Mouse (Mus musculus) forebrain, embryonic 12.5 days (tissue): ENCODE measurements around the gene Cdc42ep3. TPM values are rescaled to one million over a fixed set of nuclear protein-coding genes. Genes with fewer than 3 reads are reported as not detected.

ENCODE experiments used
- ATAC-seq: fragments of 200-750 bp; cut with Nextera tagmentation; 2 replicates; pipeline ENCODE4 v1.8.0; 2017; ENCODE audit warnings: moderate TSS enrichment; ENCODE audit not compliant: low FRiP score
- H3K27ac ChIP-seq: fragments of 300-500 bp; sonication (generic); 2 replicates; pipeline ENCODE4 v1.5.1; 2016; ENCODE audit warnings: mild to moderate bottlenecking
- H3K27me3 ChIP-seq: fragments of 300-500 bp; sonication (generic); 2 replicates; pipeline ENCODE4 v1.6.1; 2016; ENCODE audit warnings: mild to moderate bottlenecking
- H3K36me3 ChIP-seq: fragments of 300-500 bp; sonication (generic); replicated peaks from 2 replicates; pipeline ENCODE4 v1.6.1; 2016; ENCODE audit warnings: mild to moderate bottlenecking
- H3K4me1 ChIP-seq: fragments of 300-500 bp; sonication (generic); 2 replicates; pipeline ENCODE4 v1.6.1; 2016
- H3K4me2 ChIP-seq: fragments of 300-500 bp; sonication (generic); 2 replicates; pipeline ENCODE4 v1.6.1; 2016; ENCODE audit warnings: mild to moderate bottlenecking, moderate library complexity
- H3K4me3 ChIP-seq: fragments of 300-500 bp; sonication (generic); replicated peaks from 2 replicates; pipeline ENCODE4 v1.5.1; 2016; ENCODE audit warnings: mild to moderate bottlenecking
- H3K9ac ChIP-seq: fragments of 300-500 bp; sonication (generic); 2 replicates; pipeline ENCODE4 v1.6.1; 2016; ENCODE audit warnings: mild to moderate bottlenecking
- H3K9me3 ChIP-seq: fragments of 300-500 bp; sonication (generic); 2 replicates; pipeline ENCODE4 v1.6.1; 2016
- WGBS: fragments of 180-500 bp; shearing (Covaris S2); methylation state at CpG from one replicate; pipeline ENCODE4 v1.1.7; 2016; 5-methylcytosine and 5-hydroxymethylcytosine counted together
- polyA plus RNA-seq: library from polyadenylated mRNA; unstranded; fragments of >200 nt; fragmentation: Nextera tagmentation; extraction: Ambion mirVana; gene quantifications from 2 replicates; pipeline ENCODE4 v1.2.1, GENCODE M21; 2016

The Cdc42ep3 gene
- polyA plus RNA-seq, 1 experiment from 2014 or later: 33.1 TPM

- H3K4me2 ChIP-seq: no peak overlapping the region
Observed at GRCm38 (mm10) chr17:79303744-79304497, 51.0 kb downstream of the Cdc42ep3 start.

DNA sequence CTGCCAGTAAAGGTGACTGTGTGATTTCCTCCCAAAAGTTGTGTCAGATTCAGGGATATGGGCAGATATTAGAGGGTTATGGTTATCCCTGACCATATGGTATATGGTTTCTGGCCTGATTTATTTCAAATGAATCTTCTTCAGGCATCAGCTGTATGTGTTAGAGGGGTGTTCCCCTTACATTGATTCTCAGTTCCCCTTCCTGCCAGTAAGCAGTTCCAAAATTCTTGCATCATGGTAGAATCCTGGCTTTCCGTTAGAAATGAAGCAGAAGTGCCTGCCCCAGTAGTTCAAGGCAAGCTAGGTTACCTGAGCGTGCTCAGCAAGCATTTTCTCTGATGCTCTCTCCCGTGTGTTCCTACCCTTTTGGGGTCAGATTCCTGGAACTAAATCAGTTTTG is 51.7 kb downstream of the Cdc42ep3 start:
- WGBS: 89% methylated on average over 3 of the region's 3 CpGs
- H3K27ac ChIP-seq: no peak overlapping the region

More at GRCm38 (mm10) chr17:79303744-79304497, 51.0 kb downstream of the Cdc42ep3 start:
- Histone ChIP-seq H3K4me3 (no peak overlapping the region), H3K4me1 (no peaks in the 10 kb centered on the region), H3K9ac (no peak overlapping the region), H3K27me3 (no peaks in the 10 kb centered on the region), H3K9me3 (no peaks in the 10 kb centered on the region), H3K36me3 (no peaks in the 10 kb centered on the region), H3K27ac (no peak overlapping the region)
- ATAC-seq: no peak
- WGBS: 92% methylated on average over 17 of the region's 17 CpGs

DNA sequence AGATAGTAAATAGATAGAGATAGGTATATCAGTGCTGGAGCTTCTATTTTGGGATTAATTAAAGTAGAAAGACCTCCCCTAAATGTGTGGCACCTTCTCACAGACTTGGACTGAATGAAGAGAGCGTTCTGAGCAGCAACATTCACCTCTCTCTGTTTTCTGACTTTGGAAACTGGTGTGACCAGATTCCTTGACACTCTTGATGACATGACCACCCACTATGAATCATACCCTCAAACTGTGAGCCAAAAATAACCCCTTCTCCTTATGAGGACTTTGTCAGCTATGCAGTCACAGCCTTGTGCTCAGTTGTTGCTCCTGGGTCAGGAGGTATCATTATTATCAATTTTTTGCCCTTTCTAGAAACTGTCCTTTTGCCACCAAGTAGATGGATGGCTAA is 55.0 kb downstream of the Cdc42ep3 start:
- no peak for ATAC-seq

More for the DNA sequence above, 51.7 kb downstream of the Cdc42ep3 start:
- Histone ChIP-seq H3K9me3 (no peaks in the 10 kb centered on the region), H3K27me3 (no peaks in the 10 kb centered on the region), H3K9ac (no peak overlapping the region), H3K4me3 (no peak overlapping the region), H3K4me1 (no peaks in the 10 kb centered on the region), H3K36me3 (no peaks in the 10 kb centered on the region), H3K4me2 (no peak overlapping the region)
- no peak for ATAC-seq

DNA sequence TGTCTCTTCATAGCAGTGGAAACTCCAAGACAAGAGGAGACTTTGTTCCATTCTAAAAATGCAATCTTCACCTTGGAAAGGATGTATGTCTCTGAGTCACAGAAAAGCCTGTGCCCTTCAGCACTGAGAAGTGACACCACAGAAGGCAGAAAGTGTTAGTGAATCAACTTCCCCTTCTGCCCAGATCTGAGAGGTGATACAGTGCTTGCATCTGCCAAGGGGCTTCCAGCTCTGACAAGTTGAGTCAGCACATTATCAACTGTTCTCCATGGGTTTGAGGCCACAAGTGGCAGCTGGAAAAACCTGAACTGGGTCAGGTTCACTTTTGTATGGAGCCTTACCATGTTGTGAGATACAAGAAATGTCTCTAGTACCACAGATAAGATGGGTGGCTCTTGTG is 55.9 kb downstream of the Cdc42ep3 start:
- Histone ChIP-seq H3K9ac (no peak overlapping the region), H3K4me3 (no peak overlapping the region), H3K9me3 (no peaks in the 10 kb centered on the region), H3K27ac (no peak overlapping the region), H3K36me3 (no peaks in the 10 kb centered on the region), H3K27me3 (no peaks in the 10 kb centered on the region), H3K4me2 (no peak overlapping the region), H3K4me1 (no peaks in the 10 kb centered on the region)
- no peak for ATAC-seq

More for the DNA sequence above, 55.0 kb downstream of the Cdc42ep3 start:
- no peaks in the 10 kb centered on the region for H3K4me1 ChIP-seq
- H3K27ac ChIP-seq: no peak overlapping the region
- no peak overlapping the region for H3K9ac ChIP-seq
- no peaks in the 10 kb centered on the region for H3K27me3 ChIP-seq
- no peaks in the 10 kb centered on the region for H3K36me3 ChIP-seq
- no peak overlapping the region for H3K4me2 ChIP-seq
- no peaks in the 10 kb centered on the region for H3K9me3 ChIP-seq
- H3K4me3 ChIP-seq: no peak overlapping the region
- 85% methylated on average over 1 of the region's 1 CpGs for WGBS

- no peak for ATAC-seq
- Histone ChIP-seq H3K36me3 (no peaks in the 10 kb centered on the region), H3K9ac (no peak overlapping the region), H3K27ac (no peak overlapping the region), H3K4me2 (no peak overlapping the region), H3K4me3 (no peak overlapping the region), H3K9me3 (no peaks in the 10 kb centered on the region), H3K27me3 (no peaks in the 10 kb centered on the region), H3K4me1 (no peaks in the 10 kb centered on the region)
- 84% methylated on average over 4 of the region's 4 CpGs for WGBS
Observed at GRCm38 (mm10) chr17:79295926-79296325, 59.0 kb downstream of the Cdc42ep3 start.

- ATAC-seq: no peak
- Histone ChIP-seq H3K4me1 (no peaks in the 10 kb centered on the region; the same call in 1 of the 2 replicates), H3K4me3 (no peak overlapping the region), H3K27me3 (no peaks in the 10 kb centered on the region), H3K4me2 (no peak overlapping the region), H3K36me3 (no peaks in the 10 kb centered on the region), H3K27ac (no peak overlapping the region), H3K9me3 (no peaks in the 10 kb centered on the region), H3K9ac (no peak overlapping the region)
- WGBS: 86% methylated on average over 5 of the region's 5 CpGs
Observed at GRCm38 (mm10) chr17:79291672-79292071, 63.2 kb downstream of the Cdc42ep3 start.

- H3K27ac ChIP-seq: no peak overlapping the region
- no peaks in the 10 kb centered on the region for H3K36me3 ChIP-seq
- H3K4me2 ChIP-seq: no peak overlapping the region
- ATAC-seq: no peak
- no peaks in the 10 kb centered on the region for H3K27me3 ChIP-seq
- no peaks in the 10 kb centered on the region for H3K9me3 ChIP-seq
- H3K4me1 ChIP-seq: no peaks in the 10 kb centered on the region; the same call in 1 of the 2 replicates
- WGBS: 89% methylated on average over 2 of the region's 2 CpGs
- H3K9ac ChIP-seq: no peak overlapping the region
- H3K4me3 ChIP-seq: no peak overlapping the region
Observed at GRCm38 (mm10) chr17:79290697-79291096, 64.2 kb downstream of the Cdc42ep3 start.

DNA sequence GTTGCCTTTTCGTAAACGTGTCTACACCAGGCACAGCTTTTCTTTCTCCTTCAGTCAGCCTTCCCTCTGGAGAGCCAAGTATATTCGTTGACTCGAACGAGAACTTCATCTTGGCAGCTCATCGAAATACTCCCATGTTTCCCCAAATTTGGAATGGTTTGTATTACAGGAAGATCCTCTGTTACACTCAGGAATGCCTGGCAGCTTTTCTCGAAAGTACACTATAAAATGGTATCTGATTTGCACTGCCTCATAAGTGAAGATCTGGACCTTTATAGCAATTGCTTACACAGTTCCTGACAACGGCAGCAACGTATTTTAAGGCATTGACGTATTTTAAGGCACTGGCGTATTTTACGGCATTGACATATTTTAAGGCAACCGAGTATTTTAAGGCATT is 67.6 kb downstream of the Cdc42ep3 start:
- H3K4me3 ChIP-seq: no peak overlapping the region
- H3K4me1 ChIP-seq: peaks cover 4% of the 10 kb centered on the region; the same call in 1 of the 2 replicates
- WGBS: 89% methylated on average over 13 of the region's 13 CpGs
- H3K9ac ChIP-seq: no peak overlapping the region
- H3K36me3 ChIP-seq: no peaks in the 10 kb centered on the region
- no peak for ATAC-seq
- H3K9me3 ChIP-seq: no peaks in the 10 kb centered on the region
- H3K27ac ChIP-seq: no peak overlapping the region
- H3K27me3 ChIP-seq: no peaks in the 10 kb centered on the region
- no peak overlapping the region for H3K4me2 ChIP-seq

DNA sequence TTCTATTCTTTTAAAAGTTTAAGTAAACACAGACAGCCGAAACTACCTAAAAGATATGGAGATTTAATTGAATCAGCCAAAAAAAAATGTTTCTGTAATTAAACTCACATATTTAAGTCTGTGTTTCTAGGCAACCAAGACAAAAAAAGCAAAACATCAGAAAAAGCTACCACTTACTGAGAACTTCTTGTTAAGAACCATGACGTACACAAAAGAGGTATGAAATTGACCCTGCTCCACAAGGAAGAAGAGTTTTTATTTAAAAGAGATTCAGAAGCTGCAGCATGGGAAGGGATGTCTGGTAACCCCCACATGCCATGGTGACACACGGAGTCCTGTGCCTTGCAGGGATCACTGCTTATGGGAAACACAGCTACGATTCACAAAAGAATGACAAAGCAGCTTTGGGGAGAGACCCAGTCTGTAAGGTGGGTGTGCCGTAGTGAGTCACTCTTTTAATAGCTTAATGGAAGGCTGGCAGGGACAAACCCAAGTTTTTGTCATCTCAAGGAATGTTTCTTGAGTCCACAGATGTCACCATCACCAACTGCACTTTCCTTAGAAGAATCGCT is 69.8 kb downstream of the Cdc42ep3 start:
- Histone ChIP-seq H3K27ac (no peak overlapping the region), H3K4me3 (no peak overlapping the region), H3K27me3 (no peaks in the 10 kb centered on the region), H3K9ac (no peak overlapping the region), H3K4me1 (peaks cover 4% of the 10 kb centered on the region; the same call in 1 of the 2 replicates), H3K4me2 (no peak overlapping the region), H3K36me3 (no peaks in the 10 kb centered on the region), H3K9me3 (no peaks in the 10 kb centered on the region)
- 49% methylated on average over 6 of the region's 6 CpGs for WGBS
- ATAC-seq: no peak
